Mouse (Mus musculus) WW6 (cell line): ENCODE results near the gene Gm8180.
"Not testable (repeated sequence)": the region's sequence is repeated elsewhere in the genome, so short reads cannot be mapped to it uniquely, and the experiment has no call there.

ENCODE experiments used
- DNase-seq: peaks from one replicate; pipeline ENCODE4 v3.0.0-alpha.2; 2013; ENCODE audit warnings: low read depth, low spot score

The Gm8180 gene

DNA sequence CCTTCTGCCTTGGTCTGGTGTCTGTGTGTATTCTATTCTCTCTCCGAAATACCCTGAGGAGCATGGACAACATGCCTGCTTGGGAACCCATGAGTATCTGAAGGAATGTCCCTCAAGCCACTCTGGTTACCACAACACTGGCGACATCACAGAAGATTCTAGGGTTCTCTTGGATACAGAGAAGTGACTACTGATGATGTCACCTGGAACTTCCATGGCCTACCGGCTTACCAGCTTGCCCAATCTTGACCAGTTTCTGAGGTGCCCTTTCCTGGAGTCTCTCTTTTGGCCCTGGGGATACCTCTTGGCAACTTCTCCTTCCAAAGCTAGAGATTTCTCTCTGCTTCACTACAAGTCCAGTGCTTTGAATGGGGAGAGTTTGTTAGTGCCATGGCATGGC, at the start of gene Gm8180:
Gm8180 (minus strand) TSS at position 101 of the 400 bp plus-strand sequence.
- DNase-seq, result not testable (repeated sequence)

DNA sequence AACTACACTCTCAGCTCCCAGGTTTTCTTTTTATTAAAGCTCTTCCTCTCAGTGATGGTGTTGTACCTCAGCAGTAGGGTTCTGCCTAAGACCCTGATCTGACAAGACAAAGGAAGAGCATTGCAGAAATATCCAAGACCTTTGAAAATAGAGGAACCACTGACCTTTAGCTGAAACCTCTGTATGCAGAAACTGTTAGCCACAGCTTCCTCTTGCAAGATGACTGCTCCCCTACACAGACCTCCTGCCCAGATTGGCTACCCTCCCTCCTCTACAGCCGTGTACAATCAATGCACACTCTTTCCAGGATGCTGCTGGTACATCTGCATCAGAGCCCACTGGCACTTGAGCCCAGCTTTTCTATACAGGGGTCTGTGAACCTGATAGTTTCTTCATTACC, 45.8 kb upstream of the Gm8180 start:
- DNase-seq, result not testable (repeated sequence)

DNA sequence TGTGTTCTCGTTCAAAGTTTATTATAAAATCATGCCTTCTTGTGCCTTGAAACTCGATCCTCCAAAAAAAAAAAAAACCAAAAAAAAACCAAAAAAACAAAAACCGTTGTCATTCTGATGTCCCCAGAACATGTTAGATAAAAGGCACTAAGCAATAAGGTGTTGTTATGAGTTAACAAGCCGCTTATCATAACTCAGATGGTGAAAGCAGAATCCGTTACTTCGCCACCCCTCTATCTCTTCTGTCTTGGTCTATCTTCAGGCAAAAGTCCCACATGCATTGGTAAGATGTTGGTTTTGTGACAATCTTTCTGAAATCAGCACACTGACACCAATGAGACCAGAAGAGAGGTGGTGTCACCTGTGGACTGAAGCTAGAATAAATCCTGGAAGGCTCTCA, 39.6 kb upstream of the Gm8180 start:
- DNase-seq, result not testable (repeated sequence)

DNA sequence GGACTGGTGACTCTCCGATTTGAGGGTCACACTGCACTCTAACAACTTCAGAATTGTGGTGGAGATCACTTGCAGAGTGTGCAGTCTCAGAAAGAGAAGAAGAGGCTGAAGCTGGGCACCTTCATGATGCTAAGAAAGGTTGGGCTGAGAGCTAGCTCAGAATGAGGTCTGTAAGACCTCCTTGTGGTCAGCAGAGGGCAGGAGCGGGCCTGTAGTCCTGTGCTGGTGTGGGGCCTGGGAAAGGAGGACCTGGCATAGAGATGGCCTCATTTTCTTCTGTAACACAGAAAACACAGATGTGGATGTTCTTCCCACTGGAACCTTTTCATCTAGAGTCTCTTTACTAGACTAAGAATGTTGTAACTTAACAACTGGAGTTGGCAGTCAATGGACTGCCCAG, 37.3 kb upstream of the Gm8180 start:
- DNase-seq, result not testable (repeated sequence)

DNA sequence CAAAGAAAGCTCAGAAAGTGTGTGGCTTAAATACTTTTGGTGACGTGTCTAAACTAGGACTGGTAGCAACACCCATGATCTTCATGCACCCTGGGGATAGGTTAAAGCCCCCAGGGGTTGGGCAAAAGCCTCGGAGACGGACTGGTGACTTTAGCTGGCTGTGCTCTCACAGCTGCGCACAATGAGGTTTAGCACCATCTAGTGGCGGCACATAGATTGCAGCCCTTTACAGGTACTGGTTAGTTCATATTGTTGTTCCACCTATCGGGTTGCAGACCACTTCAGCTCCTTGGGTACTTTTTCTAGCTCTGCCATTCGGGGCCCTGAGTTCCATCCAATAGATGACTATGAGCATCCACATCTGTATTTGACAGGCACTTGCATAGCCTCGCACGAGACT, 27.9 kb upstream of the Gm8180 start:
- peak; percentile 11 for DNase-seq

DNA sequence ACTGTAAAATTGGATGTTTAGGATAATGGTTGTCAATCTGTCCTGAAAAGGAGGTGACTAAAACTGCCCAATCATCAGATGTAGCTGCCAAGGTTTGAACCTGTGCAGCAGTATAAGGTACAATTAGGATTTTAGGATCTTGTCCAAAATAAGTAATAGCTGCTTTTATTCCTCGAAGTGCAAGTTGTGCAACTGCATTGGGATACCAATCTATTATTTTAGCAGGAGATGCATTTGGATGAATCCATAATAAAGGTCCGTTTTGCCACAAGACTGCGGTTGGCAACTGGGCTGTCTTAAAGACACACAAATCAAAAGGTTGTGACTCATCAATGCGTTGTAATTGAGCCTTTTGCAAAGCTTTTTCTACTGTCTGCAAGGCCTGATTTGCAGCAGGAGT, 23.6 kb upstream of the Gm8180 start:
- not testable (repeated sequence) for DNase-seq

DNA sequence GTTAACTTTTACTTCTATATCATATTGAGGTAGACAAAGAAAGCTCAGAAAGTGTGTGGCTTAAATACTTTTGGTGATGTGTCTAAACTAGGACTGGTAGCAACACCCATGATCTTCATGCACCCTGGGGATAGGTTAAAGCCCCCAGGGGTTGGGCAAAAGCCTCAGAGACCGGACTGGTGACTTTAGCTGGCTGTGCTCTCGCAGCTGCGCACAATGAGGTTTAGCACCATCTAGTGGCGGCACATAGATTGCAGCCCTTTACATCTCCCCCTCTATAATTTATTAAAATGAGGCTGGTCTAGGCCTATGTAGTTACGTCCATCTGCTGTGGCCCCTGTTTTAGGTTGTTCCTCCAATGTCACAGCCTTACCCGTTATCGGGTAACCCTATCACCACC, 19.9 kb upstream of the Gm8180 start:
- not testable (repeated sequence) for DNase-seq

DNA sequence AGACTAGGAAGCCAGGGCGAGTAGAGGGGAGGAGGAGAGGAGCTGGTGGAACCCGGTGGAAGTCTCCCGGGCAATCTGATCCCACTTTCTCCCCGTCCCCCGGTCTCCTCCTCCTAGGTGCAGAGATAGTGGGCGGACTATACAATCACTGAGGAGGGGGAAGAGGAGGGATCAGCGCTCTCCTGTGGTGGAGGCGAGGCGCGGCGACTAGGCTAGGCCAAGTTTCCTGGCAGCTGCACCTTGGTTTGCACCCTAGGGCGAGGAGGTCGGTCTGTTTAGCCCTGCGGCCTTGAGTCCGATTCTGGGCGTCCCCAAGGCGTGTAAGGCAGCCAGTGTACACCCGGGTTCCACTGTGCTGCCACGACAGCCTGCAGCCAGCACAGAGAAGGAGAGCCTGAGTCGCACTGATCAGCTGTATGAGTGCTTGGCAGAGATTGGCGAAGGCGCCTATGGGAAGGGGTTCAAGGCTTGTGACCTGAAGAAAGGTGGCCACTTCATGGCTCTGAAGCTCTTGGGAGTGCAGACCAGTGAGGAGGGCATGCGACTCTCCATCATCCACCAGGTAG, 12.4 kb upstream of the Gm8180 start:
- peak; percentile 9 for DNase-seq

DNA sequence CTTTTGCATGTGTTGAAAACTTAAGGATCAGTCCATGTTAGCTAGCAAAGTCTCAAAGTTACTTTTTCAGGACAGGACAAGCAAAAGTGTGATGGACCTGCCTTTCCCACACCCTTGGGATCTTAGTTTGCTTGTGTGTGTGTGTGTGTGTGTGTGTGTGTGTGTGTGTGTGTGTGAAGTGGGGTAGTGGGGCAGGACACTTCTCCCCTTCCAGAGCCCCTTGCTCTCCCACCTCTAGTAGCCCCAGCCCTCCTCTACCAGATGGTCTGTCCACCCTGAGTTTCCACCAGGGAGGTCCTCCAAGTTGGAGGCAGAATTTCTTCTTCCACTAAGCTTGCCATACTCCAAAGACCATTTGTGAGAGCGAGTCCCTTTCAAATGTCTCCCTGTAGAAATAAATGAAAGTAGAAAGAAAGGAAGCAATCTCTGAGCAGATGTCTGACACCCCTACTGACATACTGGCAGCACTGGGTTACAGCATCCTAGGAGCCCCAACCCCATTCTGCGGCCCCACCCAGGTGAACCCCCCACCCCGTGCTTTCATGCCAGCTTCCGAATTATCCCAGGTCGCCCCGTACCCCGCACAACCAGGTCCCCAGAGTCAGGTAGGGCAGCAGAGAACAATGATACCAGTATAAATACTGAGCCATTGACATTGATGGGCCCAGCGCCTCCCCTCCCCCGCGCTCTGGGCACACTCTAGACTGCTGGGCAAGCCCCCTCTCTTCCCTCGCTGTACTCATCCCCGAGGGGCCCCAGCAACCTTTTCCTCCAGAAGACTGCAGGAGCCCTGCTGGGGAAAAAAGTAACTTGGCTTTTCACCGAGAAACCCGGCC, 11.7 kb upstream of the Gm8180 start:
- peak; percentile 3 for DNase-seq

DNA sequence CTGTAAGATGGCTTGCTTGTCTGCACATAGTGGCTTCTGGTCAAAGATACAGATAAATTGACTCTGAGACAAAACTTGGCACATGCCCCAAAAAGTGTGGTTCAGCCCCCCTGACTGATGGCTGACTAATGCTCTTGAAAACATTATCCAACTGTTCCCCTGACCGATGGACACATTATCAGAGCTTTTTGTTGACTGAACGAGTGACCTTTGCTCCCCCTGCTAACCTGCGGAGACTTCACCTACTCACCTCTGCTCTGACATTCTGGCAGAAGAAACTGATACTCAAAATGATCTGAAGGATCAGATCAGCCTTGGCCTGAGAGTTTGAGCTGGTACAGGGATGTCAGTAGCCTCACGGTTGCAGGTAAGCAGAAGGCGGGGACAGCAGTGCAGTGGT, 9.3 kb upstream of the Gm8180 start:
- not testable (repeated sequence) for DNase-seq

DNA sequence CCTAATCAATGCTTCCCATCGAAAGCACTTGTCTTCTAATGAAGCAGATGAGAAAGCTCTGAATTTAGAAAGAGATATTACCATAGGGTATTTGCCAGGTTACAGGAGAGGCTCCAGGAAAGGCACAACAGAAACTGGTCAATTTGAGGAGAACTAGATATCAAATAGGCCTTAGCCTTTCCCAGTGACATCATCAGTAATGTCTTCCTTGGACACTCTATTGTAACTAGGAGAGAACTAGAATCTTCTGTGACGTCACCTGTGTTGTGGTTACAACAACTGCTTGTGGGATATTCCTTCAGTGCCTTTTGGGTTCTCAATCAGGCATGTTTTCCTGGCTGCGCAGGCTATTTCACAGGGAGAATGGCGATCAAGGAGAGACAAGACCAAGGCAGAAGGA, 37.0 kb downstream of the Gm8180 start, which contains the start of gene Gm6526:
Gm6526 (plus strand) TSS at position 301 of the 400 bp plus-strand sequence.
- DNase-seq, result not testable (repeated sequence)
